Mouse (Mus musculus) bone marrow, adult 2 months (tissue): ENCODE measurements around the gene Tssk6. TPM values are rescaled to one million over a fixed set of nuclear protein-coding genes. Genes with fewer than 3 reads are reported as not detected.
A peak's percentile ranks its signal among the peaks of the same experiment; 100 is the strongest.

Experiments
- H3K27ac ChIP-seq: fragments of 200-500 bp; 2 replicates; pipeline ENCODE4 v1.5.1; 2012; ENCODE audit warnings: low read depth, mild to moderate bottlenecking, control low read depth, inconsistent platforms, low read length; ENCODE audit not compliant: control insufficient read depth, poor library complexity, insufficient read depth
- H3K4me1 ChIP-seq: fragments of 200-500 bp; 2 replicates; pipeline ENCODE4 v1.6.1; 2011; ENCODE audit warnings: low read length; ENCODE audit not compliant: control insufficient read depth, insufficient read depth
- H3K4me3 ChIP-seq: fragments of 200-500 bp; replicated peaks from 2 replicates; pipeline ENCODE3; 2011; ENCODE audit warnings: mild to moderate bottlenecking, low read depth, low read length, control low read depth; ENCODE audit not compliant: control insufficient read depth
- CTCF ChIP-seq: fragments of 200-500 bp; IDR thresholded peaks from 2 replicates; pipeline ENCODE4 v1.5.1; 2011; ENCODE audit warnings: low read length, control low read depth; ENCODE audit not compliant: control insufficient read depth, insufficient read depth
- POLR2A ChIP-seq: fragments of 200-500 bp; IDR thresholded peaks from 2 replicates; pipeline ENCODE4 v1.6.1; 2011; ENCODE audit warnings: low read depth, mild to moderate bottlenecking, control low read depth, low read length, borderline replicate concordance; ENCODE audit not compliant: control insufficient read depth
- WGBS: fragments of 180-500 bp; shearing (Covaris S2); methylation state at CpG from one replicate; pipeline ENCODE4 v1.1.7; 2018; 5-methylcytosine and 5-hydroxymethylcytosine counted together
- polyA plus RNA-seq: library from polyadenylated mRNA; stranded (reverse); fragments of >200 nt; gene quantifications from 2 replicates; pipeline ENCODE4 v1.2.4, GENCODE M21; 2011; ENCODE audit warnings: low replicate concordance; ENCODE audit not compliant: missing spikeins, insufficient read depth, insufficient read length

Tssk6 gene
- polyA plus RNA-seq, 1 experiment, result not detected

GRCm38 (mm10) chr8:69915748-69916147 is 13.8 kb downstream of the Tssk6 start:
- TF ChIP-seq POLR2A (no peak), CTCF (no peak)
- 74% methylated on average over 5 of the region's 5 CpGs for WGBS
- peaks cover 3% of the 10 kb centered on the region for H3K4me1 ChIP-seq
- H3K27ac ChIP-seq, result no peak overlapping the region
- no peak overlapping the region for H3K4me3 ChIP-seq

DNA sequence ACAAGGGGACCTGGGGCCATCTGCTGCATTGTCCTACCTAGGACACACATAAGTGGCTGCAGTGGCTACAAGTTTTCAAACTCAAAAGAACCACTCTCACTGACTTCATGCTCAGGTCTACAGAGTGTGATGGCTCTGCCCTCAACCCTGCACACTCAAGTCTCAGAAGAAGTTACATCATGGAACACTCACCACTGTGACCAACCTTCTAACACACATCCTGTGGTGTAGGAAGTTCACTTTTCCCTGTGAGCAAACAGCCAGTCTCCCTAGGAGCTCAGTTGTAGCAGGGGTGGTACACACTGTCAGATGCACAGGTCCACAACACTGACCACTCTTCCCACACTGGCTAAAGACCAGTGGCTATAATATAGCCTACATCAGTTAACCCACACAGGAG is 16.5 kb downstream of the Tssk6 start:
- no peak overlapping the region for H3K27ac ChIP-seq
- peaks cover 9% of the 10 kb centered on the region for H3K4me1 ChIP-seq
- no peak for TF ChIP-seq CTCF
- no peak for TF ChIP-seq POLR2A
- H3K4me3 ChIP-seq, result no peak overlapping the region

DNA sequence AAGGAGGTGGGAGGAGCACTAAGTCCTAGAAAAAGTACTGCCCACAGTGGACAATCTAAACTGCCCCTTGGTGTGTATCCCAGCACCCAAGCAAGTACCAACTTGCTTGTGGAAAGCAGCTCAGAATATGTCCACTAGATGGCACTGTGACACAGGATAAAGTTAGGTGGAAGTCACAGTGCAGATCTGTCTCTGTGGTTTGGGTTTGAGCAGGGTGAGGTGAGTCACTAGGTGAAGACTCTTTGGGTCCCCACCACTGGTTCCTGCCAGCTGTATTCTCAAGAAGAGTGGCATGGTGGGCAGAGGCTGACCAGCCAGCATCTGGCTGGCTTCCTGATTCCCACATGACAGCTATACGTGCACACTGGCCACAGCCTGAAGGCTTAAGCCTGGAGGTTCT is 17.0 kb downstream of the Tssk6 start:
- Histone ChIP-seq H3K27ac (no peak overlapping the region), H3K4me3 (no peak overlapping the region), H3K4me1 (peaks cover 10% of the 10 kb centered on the region)
- WGBS, result 23% methylated on average over 1 of the region's 1 CpGs
- TF ChIP-seq POLR2A, result no peak
- peak; percentile 53 for TF ChIP-seq CTCF

DNA sequence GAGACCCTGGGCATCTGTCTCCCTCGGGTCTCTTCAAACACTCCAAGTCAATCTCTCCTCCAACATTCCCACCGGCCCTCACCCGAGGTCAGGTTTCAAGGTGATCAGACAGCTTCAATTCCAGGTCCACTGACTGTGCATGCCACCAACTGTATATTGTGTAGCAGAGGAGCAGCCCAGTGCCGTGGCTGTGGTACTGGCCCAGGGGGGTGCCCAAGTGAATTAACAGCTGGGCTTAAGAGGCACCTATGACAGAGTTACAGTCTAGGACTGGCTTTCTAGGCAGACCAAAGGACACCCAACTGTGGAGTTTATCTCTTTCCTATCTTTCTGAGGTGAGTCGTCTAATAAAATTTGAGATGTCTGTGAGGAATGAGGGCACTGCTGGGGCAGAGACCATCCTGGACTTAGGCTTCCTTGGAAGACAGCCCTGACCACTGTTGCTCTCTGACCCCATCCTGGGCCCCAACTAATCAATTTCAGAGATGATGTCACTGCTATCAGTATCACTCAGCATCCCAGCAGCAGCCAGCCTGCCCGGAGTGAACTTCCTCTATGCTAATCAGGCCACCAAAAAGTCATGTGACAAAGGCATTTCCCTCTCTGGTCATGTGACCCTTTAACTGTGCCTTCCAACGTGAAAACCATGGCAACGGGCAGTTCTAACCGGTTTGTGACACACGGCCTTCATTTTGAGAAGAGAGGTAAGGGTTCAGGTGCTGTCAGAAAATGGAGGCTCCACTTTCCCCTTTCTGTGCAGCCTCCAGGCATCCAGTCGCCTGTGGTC is 18.1 kb downstream of the Tssk6 start:
- H3K4me1 ChIP-seq, result peaks cover 10% of the 10 kb centered on the region
- WGBS, result 31% methylated on average over 11 of the region's 11 CpGs
- H3K27ac ChIP-seq, result peak overlapping the region; percentile 54
- H3K4me3 ChIP-seq, result no peak overlapping the region
- TF ChIP-seq CTCF (no peak), POLR2A (no peak)

- Histone ChIP-seq H3K27ac (peak overlapping the region; percentile 54), H3K4me1 (peaks cover 10% of the 10 kb centered on the region), H3K4me3 (no peak overlapping the region)
- WGBS, result 89% methylated on average over 2 of the region's 2 CpGs
- TF ChIP-seq CTCF, result no peak
- TF ChIP-seq POLR2A, result no peak
Observed at GRCm38 (mm10) chr8:69921141-69921540, 19.2 kb downstream of the Tssk6 start.

DNA sequence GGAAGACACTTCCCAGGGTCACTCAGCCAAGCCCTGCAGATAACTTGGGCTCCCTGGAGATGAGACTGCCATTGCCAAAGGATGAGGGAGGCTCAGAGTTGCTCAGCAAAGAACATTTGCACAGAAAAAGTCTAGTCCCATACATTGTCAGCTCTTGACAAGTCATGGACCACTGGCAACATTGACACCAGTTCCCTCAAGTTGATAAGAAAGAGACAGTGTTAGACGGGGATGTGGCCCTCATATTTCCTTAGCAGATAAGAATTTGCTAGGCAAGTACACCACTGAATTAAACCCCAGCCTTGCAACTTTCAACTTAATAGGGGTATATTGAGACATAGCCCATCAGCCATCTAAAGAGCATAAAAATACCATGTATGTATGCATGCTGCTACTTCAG is 22.0 kb downstream of the Tssk6 start:
- WGBS, result 45% methylated on average over 1 of the region's 1 CpGs
- Histone ChIP-seq H3K4me3 (no peak overlapping the region), H3K4me1 (peaks cover 10% of the 10 kb centered on the region), H3K27ac (no peak overlapping the region)
- TF ChIP-seq POLR2A (no peak), CTCF (no peak)

DNA sequence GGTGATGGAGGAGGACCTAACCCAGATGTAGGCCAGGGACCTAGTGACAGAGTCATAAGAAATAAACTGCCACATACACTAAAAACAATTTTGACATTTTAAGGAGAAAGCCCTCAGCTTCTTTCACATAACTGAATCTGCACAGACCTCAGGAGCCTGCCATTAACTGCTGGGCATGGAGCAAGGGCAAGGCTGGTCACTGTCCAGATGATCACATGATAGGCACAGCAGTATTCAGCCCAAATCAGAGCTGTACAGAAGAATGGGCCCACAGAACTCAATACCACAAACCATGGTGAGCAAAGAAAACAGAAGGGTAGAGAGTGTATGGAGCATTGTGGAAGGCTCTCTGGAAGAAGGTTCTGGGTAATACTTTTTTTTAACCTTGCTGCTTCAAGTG is 24.9 kb downstream of the Tssk6 start:
- Histone ChIP-seq H3K4me3 (no peak overlapping the region), H3K4me1 (peaks cover 2% of the 10 kb centered on the region; the same call in 1 of the 2 replicates), H3K27ac (no peak overlapping the region)
- TF ChIP-seq CTCF (no peak), POLR2A (no peak)

DNA sequence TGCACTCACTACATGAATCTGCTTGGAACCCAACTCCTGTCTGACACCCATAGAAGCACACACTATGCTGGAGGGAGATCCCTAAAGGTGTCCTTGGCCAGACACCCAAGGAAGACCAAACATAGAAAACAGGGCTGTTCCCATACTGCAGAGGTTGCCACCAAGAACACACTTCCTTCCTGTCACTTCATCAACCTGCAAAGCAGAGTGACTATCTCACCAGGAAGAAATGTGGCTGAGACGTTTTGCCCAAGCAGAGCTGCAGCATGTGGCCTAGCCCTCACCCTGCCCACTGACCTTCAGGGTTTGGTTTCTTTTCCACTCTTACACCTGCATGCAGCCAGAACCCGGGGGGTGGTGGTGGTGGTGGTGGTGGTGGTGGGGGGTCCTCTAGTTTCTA is 31.8 kb downstream of the Tssk6 start:
- Histone ChIP-seq H3K4me1 (peaks cover 4% of the 10 kb centered on the region), H3K27ac (no peak overlapping the region), H3K4me3 (no peak overlapping the region)
- 23% methylated on average over 2 of the region's 2 CpGs for WGBS
- no peak for TF ChIP-seq POLR2A

DNA sequence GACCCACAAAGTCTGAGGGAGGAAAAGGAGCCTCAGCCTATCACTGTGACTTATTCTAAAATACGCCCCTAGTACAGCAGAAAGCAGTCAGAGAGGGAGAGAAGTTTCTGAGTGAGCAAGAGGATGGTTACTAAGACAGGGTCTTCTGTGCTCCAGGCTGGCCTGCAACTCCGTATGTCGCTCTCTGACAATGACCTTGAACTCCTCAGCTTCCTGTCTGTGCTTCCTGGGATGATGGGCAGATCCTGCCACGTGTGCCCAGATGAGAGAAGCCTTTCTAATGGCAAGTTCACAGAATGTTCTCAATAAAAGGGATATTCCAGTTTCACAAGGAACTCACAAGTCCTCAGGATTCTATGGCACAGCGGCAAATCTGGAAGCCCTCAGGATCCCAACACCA is 32.6 kb downstream of the Tssk6 start:
- TF ChIP-seq CTCF (no peak), POLR2A (no peak)
- H3K27ac ChIP-seq, result no peak overlapping the region; the same call in 1 of the 2 replicates
- WGBS, result 78% methylated on average over 5 of the region's 5 CpGs
- no peak overlapping the region for H3K4me3 ChIP-seq
- H3K4me1 ChIP-seq, result peaks cover 4% of the 10 kb centered on the region
